Mouse (Mus musculus): ENCODE results near the gene Gm37240.

Gm37240 gene

DNA sequence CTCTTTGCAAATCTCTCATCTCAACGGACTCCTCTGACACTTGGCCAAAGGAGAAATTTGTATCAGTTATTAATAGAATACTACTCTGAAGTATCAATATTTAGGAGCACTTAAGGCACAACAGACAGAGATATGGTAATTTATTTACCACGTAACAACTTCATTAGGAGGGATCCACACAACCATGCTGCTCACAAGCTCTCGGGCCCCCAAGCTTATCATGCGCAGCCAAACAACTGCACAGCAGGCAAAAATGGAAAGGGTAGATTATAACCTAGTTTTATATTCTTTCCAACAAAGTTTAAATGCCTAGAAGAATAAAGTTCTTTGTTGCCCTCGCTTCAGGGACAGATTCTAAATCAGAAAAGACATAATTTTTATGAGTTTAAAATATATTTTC lies 207.4 kb downstream of the Gm37240 start:
- DNase-seq (ENCODE audit: low read depth): no peak

DNA sequence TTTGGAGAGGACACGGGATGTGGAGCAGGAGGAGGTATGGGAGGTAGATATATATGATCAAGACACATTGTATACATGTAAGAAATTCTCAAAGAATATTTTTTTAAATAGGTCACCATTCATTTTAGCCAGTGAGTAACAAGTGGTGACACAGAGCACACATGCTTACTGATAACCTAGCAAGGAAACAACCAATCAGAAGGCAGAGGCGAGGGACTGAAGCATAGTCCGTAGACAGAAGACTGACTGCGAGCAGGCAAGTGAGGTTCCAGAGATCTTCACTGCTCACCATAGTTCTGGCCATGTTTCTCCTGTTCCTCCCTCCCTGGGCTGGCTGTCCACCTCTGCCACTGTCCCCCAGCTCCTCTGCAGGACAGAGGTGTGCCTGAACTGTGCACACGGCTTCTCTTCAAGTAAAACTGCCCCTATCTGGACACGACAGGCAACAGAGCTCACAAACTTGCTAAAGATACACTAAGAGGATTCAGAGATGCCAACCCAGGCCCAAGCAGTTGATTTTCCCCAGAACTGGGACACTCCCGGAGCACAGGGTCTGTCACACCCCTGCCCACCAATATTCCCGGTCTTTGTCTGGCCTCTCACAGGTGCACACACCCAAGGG lies 207.9 kb downstream of the Gm37240 start:
- no peak for DNase-seq (ENCODE audit: low read depth)

DNA sequence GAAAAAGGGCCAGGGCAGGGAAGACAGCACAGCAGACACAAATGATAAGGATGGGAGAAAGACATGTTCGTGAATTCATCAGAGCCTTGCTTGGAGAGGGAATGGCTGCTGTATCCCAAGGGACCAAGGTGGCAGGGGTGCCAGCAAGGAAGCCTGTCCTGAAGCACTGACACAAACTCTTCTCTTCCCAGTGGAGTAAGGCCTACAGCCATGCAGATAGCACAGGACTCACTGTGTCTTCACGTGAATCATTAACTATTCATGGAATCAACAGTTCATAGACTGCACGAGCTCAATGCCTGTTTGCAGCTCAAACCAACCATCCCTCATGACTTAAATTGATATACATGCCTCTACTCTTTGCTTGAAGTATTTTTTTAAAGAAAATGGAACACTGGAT lies 209.4 kb downstream of the Gm37240 start:
- no peak for DNase-seq (ENCODE audit: low read depth)

DNA sequence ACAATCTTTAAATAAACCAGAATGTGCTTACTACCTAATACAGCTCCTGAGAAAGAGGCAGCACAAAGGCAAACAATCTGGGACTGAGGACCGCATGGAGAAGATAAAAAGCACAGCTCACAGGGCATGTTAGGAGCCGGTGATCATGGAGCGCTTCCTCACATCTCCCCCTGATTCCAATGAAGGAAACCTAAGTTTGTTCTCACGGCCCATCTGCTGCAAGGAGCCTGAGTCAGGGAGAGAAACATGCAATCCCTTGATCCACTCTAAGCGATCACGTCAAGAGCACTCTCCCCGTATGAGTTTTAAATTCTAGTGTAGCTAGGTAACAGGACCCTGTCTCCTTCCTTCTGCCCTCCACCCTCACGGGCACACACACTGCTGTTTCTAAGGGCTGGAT lies 210.2 kb downstream of the Gm37240 start:
- DNase-seq (ENCODE audit: low read depth): no peak

DNA sequence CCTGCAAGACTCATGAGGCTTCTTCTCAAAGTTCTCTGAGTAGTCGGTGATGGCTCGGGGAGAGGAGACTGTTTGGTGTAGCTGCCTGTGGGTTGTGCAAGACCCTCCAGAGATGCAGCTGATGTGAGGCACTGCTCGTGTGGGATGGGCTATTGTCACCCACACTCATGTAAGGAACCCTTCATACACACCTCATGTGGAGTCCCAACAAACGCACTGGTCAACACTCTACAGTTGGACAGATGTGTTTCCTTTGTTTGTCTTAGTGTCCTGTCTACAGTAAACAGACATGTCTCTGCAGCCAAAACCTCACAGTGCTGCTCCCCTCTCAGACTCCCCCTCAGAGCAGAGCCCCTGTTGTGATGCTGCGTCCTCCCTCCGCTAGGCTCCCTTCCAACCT lies 217.5 kb downstream of the Gm37240 start:
- no peak for DNase-seq (ENCODE audit: low read depth)

DNA sequence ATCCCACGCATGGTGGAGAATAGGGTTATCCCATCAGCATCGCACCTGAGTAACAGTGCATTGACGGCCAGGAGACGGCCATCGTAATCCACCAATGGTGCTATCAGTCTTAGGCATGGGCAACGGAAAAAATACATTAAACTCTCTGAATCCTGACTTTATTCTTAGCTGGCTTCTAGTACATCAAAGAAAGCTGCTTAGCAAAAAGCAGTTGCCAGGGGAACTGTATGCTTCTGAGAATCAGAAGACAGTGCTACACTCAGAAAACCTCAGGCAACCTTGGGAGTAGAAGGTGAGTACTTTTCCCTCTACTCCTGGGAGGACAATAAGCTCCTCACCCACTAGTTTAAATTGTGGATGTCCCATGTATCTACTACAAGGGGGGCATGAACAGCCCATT lies 219.6 kb downstream of the Gm37240 start:
- DNase-seq (ENCODE audit: low read depth): no peak

DNA sequence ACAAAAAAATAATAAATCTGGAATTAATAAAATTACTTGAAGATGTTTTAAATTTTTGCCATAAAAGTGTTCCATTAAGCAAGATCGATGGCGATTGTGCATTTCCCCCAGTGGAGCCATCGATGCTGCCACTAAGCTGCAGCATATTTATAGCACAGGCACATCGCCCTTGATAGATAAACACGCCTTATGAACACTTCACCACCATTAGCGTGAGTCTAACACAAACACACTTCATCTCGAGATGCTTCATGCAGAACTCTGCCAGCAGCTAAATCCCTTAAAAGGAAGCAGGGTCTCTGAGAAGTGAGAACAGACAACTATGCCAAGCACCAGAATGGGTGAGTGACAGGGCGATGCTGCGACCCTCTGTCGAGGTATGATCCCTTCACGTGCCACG lies 220.6 kb downstream of the Gm37240 start:
- no peak for DNase-seq (ENCODE audit: low read depth)

DNA sequence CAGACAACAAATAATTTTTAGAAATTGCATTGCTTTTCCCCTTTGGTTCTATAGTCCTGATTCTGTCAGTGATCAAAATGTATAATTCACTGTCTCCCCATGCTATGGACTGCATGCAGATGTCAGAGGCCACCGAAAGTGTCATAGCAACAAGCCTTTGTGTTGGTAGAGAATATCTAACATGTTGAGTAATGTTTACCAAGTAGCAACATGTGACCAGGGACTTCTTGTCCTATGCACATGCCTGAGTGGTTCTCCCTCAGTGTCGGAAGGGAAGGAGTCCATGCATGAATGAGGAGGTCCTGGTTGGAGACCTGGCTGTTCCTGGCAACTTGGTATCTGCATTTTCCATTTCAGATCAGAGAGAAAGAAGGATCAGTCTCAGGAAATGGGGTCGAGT lies 221.2 kb downstream of the Gm37240 start:
- no peak for DNase-seq (ENCODE audit: low read depth)

DNA sequence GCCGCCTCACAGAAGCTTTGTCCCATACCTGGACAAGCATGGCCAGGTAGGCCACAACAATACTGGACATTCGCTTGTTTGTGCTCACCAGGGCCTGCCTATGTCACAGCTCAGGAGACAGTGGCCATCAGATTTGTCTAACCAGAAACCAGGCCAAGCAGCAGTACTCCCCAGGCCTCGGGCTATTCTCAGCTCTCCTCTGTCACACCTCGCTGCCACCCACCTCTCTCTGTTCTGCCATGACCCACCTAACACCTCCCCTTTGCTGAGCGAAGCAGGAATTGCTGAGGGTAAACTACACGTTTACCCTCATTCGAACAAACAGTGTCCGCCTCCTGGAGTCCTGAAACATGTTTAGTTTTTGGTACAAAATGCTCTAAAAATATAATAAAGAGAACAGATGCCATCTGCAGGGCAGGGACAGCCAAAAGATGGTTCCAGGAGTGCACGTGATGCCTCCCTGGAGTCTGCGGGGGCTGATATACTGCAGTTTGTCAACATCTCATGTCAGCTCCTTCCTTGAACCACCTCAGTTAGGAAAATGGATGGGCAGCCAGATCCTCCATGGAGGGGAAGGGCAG lies 222.6 kb downstream of the Gm37240 start:
- no peak for DNase-seq (ENCODE audit: low read depth)

DNA sequence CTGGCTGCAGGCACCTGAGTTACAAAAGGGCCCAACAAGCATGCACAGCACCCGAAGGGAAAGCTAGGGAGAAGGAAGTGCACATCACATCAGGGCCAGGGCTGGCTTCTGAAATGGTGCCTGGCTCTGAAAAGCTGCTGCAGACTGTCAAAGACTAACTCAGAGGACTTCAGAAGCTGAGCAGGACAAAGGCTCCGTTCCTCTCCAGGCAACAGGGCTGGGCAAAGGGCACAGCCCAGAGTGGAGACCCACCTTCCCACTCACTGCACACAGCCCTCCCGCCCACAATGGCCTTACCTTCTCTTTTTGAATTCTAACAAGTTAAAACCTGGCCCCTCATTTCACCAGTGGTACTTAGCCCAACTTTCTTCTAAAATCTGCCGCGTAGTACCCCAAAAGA lies 223.5 kb downstream of the Gm37240 start:
- DNase-seq (ENCODE audit: low read depth): no peak

DNA sequence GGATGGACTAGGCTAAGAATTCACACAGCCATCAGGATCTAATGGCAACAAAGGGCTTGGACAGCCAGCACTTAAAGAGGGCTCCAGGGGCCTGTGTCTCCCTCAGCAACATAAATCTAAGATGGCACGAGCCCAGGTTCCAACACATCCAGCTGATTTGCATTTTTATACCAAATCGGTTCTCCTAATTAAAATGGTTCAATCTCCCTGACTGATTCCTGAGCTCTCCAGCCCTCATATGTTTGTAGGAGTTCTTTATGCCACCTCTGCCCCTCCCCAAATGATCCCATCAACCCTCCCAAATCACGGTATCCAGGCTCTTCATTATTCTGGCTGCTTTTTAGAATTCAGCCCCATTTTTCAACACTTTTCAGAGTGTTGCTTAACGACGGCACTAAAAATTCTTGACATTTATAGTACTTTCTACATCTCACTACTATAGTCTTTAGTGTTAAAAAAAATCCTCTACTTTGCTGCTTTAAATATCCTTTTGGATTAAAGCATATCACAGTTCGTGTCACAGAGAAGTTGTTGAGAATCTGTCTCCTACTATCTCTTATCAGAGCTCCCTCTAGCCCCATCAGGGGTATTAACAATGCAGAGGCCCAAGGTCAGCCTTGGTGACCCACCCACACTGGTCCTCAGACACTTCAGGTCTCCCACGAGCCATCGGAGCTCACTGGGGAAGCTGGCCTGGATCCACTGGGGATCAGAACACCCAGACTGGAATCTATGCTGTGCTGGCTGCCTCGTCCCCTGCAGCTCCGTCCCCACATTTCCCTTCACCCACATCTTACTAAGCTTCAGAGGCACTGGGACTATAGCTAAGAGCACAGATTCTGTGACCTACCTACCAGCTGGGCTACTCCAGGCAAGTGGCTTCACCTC lies 225.1 kb downstream of the Gm37240 start:
- no peak for DNase-seq (ENCODE audit: low read depth)

DNA sequence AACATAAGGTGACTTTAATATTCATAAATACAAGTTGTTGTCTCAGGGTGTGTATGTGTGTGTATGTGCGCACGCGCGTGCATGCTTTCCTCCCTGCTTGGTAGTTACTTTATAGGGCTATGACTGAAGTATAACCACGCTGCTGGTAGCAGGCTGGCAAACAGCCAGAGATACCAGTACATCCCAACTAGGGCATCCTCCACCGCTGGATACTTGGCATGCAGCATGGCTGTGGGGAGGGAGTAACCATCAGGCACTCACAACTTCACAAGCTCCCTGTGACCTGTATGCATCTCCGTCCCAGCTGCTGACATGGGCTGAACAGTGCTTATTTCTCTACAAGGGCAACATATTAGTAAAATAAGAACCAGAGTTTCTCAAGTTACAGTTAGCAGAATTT lies 227.6 kb downstream of the Gm37240 start:
- DNase-seq (ENCODE audit: low read depth): no peak

DNA sequence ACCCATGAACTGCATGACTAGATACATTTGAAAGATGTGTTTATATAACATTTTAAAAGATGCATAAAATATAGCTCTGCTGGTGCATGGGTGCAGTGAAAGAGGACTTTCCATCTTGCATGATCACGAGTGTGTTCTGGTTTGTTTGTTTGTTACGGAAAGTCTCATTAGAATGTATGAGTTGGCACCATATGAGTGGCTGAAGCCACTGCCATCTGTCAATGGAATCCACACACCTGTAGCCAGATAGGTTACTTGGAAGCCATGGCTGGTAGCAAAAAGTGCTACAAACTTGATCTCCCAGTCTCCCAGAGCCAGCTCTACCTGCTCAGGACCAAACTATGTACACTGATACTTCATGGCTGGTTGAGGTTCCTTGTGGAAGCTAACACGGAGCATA lies 231.8 kb downstream of the Gm37240 start:
- no peak for DNase-seq (ENCODE audit: low read depth)

DNA sequence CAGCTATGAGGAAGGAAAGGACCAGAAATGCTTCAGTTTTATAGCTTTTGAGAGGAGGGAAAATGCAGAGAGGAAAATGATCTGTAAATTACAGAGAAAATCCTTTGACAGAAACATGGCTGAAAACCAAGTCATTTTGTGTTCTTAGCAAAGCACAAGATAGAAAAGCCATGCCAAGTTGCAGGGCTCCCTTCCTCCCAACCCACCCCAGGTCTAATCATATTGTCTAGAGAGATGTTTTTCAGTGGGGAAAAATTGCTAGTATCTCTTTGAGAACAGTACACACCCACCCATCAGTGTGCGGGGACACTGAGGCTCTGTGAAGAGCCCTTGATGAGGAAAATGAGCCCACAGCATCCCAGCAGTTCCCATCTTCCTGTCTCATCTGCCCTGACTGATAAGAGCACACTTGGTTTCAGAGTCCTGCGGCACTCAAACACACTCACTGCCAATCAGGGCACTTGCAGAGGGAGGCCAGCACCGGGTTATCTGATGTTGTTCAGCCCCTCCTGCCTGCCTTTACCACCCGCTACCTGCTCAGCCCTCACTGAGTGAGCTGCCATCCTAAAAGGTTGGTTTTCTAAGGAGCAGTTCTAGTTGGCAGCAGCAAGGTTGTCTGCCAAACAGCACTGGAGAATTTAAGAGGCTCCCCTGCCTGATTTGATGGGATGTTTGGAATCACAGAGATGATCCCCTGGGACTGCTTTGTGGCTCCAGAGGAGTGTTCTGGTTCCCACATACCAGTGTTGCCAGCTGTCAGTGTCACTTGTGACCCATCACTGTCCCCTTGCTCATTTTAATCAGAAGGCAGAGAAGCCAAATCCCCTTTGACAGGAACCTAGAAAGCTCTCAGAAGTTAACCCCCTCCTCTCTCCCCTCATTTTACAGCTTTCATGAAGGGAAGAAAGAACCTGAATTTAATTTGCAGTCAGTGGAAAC lies 234.3 kb downstream of the Gm37240 start:
- no peak for DNase-seq (ENCODE audit: low read depth)

DNA sequence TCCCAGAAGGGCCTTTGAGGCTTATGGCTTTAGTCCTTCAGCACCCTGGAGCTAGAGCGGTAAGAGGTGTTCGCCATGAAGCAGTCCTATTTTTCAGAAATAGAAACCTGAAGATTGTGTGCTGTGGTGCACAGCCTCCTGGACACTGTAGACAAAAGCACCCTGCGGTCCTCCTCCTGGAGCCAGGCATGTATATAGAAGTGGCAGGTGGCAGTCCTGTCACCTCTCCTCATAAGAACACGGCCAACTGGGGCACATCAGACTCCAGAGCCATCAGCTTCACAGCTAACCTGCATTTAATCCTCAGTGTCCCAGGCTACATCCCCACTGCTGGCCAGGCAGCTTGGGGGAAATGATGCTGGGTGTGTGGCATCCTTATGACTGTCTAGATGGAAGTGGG lies 238.1 kb downstream of the Gm37240 start:
- no peak for DNase-seq (ENCODE audit: low read depth)

DNA sequence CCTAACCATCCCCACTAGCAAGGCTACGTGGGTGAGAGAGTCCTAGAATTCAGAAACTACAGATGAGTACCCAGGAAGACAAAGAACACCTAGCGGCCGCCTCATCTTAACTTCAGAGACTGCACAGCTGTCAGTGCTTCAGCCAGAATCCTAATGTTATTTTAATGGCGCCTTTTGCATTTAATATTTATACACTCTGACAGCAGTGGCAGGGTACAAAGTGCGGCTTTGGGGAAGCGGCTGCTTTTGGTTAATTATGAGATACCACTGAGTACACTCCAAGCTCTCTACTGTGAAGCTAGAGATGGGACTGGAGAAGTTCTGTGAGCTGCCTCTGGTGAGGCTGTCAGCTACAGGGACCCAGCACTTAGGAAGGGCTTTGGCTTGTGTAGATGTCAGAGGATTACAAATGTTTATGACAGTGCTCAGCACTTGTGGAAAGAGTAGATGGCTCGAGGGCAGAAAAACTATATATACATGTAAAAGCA lies 241.8 kb downstream of the Gm37240 start:
- DNase-seq (ENCODE audit: low read depth): no peak

DNA sequence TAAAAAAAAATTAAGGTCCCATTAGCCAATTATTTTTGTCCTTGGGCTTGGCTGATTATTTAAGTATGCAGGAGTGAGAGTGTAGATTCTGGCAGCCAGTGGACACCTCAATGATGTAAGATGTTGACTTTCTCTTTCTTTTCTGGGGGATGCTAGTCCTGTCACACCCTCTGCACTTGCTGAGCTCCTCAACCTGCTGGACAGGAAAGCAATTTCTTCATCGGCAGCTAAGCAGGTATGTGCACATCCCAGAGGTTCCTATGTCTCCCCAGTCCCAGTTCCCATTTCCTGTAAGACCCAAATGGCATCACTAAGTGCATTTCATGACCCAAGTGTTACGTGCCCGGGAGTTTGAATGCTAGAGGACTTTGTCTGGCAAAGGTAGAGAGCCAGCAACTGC lies 242.5 kb downstream of the Gm37240 start:
- DNase-seq (ENCODE audit: low read depth): no peak

DNA sequence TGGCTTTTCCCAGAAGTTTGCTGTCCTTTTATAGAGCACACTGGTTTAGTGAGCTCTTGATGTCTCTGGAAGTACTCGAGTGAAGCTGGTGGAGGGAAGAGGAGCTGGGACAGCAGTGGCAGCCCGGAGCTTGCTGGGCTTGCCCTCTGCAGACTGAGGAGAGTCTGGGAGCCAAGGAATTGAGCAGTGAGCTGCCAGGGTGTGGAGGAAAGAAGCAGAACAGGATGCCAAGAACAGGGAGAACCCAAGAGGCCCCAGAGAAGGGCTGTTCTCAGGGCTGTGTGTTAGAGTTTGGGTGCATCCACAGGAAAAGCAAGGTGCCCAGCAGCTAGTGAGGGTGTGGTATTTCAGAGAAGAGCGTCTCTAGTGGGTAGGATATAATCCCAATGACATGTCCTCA lies 245.6 kb downstream of the Gm37240 start:
- DNase-seq (ENCODE audit: low read depth): no peak

DNA sequence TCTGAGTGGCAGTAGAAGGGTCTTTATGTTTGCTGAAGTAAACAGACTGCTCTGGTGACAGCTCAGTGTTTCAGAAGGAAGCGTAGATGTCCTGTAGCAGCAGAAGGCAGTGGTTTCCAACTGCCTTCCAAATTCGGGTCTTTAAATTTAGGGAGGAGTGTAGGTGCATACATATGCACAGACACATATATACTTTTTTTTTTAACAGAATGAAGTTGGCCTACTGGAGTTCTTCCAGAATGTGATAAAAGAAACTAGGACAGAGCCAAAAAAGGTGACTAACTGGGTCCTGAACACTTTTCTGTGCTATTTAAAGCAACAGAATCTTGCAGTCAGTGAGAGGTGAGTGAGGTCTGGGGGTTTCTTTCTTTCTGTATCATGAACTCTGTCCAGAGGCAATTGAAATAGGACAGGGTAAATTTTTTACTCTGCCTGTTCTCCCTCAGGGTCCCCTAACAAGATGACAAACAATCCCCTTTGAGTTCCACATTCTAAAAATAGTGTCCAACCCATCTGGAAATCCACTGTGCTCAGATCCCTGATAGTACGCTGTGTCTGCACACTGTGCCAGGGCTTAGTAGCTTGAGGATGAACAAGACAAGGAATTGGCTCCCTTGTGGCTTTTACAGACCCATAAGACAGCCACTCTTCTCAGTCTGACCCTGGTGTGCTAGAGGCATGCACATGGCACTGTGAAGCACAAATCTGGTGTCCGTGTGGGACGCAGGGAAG lies 250.4 kb downstream of the Gm37240 start:
- no peak for DNase-seq (ENCODE audit: low read depth)

DNA sequence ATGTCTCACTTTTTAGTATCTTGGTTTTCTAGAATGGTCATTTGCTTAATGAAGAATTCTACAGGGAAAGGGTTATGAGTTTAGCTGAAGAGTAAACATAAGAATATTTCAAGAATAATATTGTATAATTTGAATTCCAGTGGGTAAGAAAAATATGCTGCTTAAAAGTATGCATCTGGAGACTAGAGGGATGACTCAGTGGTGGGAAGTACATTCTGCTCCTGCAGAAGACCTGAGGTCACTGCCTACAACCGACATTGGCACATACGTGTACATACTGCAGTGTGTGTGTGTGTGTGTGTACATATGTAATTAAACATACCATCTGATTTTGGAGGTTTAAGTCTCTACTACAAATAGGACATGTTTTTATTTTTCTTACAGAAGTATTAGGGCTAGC lies 251.7 kb downstream of the Gm37240 start:
- no peak for DNase-seq (ENCODE audit: low read depth)

DNA sequence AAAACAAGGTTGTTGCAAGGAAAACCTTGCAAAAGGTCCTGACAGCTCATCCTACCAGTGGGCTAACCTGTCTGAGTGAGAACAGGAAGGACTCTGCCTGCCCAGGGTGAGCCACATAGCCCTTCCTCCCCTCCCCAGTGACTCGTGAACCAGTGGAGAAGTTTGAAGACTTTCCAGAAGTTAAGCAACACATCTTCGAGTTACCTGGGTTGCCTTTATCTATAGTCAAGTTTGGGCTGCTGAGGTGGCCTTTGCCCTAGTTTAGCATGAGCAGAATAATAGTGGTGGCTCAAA lies 252.2 kb downstream of the Gm37240 start:
- no peak for DNase-seq (ENCODE audit: low read depth)

Measured in fibroblast of lung, adult 2 months (primary cell).